In genomic region chr9:20805706-20806105, GRCm38 (mm10) we compare ENCODE assay signal across 32 mouse cellular contexts. TPM values are rescaled to one million over a fixed set of nuclear protein-coding genes. Genes with fewer than 3 reads are reported as not detected.
DNase-seq lines count a peak whose midpoint lies in the region; ATAC-seq and TF ChIP-seq lines count a peak whose summit lies in the region.
"Had no signal": no experiment of that assay in that cellular context is flagged by ENCODE, and none has a peak within 500 bp of the region (broad histone marks: within the 10 kb centered on the region; RNA-seq: fewer than 3 reads in every experiment).

No protein-coding gene starts in this region.

- DNase-seq in gastrocnemius, adult 2 months = no peak
- no peak for DNase-seq in gastrocnemius, postnatal 36 days
- DNase-seq in midbrain, embryonic 11.5 days (ENCODE audit: low spot score, missing footprints) = peak; percentile 60
- peak; percentile 59 for DNase-seq in adrenal gland, postnatal 14 days
- DNase-seq in layer of hippocampus, adult 18-20 months (ENCODE audit: low spot score in 2 of 2) = no peak
- DNase-seq in liver = no peak
- DNase-seq: cerebellum, adult 11 months; cerebellum, adult 2 months; cerebellum, adult 9-11 months; cerebellum, postnatal 25 days; forebrain, postnatal 0 days; kidney, adult 18-20 months had no signal

- H3K4me2 ChIP-seq in midbrain, embryonic 11.5 days = no peak overlapping the region
- no peak overlapping the region for H3K4me2 ChIP-seq in midbrain, embryonic 15.5 days
- H3K4me2 ChIP-seq: embryonic facial prominence, embryonic 12.5 days; embryonic facial prominence, embryonic 15.5 days; heart, embryonic 12.5 days; heart, embryonic 15.5 days; hindbrain, embryonic 14.5 days had no signal

- WGBS in midbrain, embryonic 11.5 days = 75% methylated on average over 5 of the region's 5 CpGs
- 59% methylated on average over 5 of the region's 5 CpGs for WGBS in midbrain, embryonic 15.5 days

- TF ChIP-seq CTCF in gastrocnemius, adult 2 months (IDR thresholded peaks at IDR 0.05) = no peak

- peaks cover 3% of the 10 kb centered on the region; the same call in 1 of the 2 replicates for H3K9me3 ChIP-seq in midbrain, embryonic 11.5 days (ENCODE audit: control insufficient read depth, low read length)
- no peaks in the 10 kb centered on the region for H3K9me3 ChIP-seq in midbrain, embryonic 15.5 days
- H3K9me3 ChIP-seq: embryonic facial prominence, embryonic 12.5 days; embryonic facial prominence, embryonic 15.5 days; heart, embryonic 15.5 days had no signal

- H3K9ac ChIP-seq in midbrain, embryonic 11.5 days (ENCODE audit: low read length) = no peak overlapping the region
- H3K9ac ChIP-seq in midbrain, embryonic 15.5 days = no peak overlapping the region
- H3K9ac ChIP-seq: embryonic facial prominence, embryonic 12.5 days; embryonic facial prominence, embryonic 15.5 days; forebrain, postnatal 0 days; heart, embryonic 12.5 days; heart, embryonic 15.5 days; hindbrain, embryonic 14.5 days had no signal

- no peaks in the 10 kb centered on the region for H3K4me1 ChIP-seq in midbrain, embryonic 11.5 days (ENCODE audit: control insufficient read depth, insufficient read depth, low read length)
- H3K4me1 ChIP-seq in midbrain, embryonic 15.5 days = no peaks in the 10 kb centered on the region
- H3K4me1 ChIP-seq: embryonic facial prominence, embryonic 12.5 days; embryonic facial prominence, embryonic 15.5 days; heart, embryonic 12.5 days; heart, embryonic 15.5 days had no signal

- no peak for ATAC-seq in midbrain, embryonic 11.5 days (ENCODE audit: low FRiP score)
- no peak for ATAC-seq in midbrain, embryonic 15.5 days (replicated peaks)
- ATAC-seq: CD4-positive, CD25-positive, alpha-beta regulatory T cell, adult 4 months; forebrain, embryonic 14.5 days; forebrain, postnatal 0 days; hindbrain, postnatal 0 days; inflammation-experienced regulatory T-cells, adult 6 months; intestine, embryonic 16.5 days had no signal

- H3K27ac ChIP-seq in gastrocnemius, adult 2 months = peak overlapping the region; percentile 80
- no peak overlapping the region for H3K27ac ChIP-seq in midbrain, embryonic 11.5 days (ENCODE audit: low read depth, low read length)
- no peak overlapping the region for H3K27ac ChIP-seq in midbrain, embryonic 15.5 days
- H3K27ac ChIP-seq: embryonic facial prominence, embryonic 12.5 days; embryonic facial prominence, embryonic 15.5 days; heart, embryonic 15.5 days; hindbrain, embryonic 10.5 days; hindbrain, embryonic 14.5 days; hindbrain, postnatal 0 days had no signal

- H3K4me3 ChIP-seq in gastrocnemius, adult 2 months = no peak overlapping the region
- no peak overlapping the region for H3K4me3 ChIP-seq in midbrain, embryonic 11.5 days (ENCODE audit: low read depth, low read length)
- H3K4me3 ChIP-seq in midbrain, embryonic 15.5 days = no peak overlapping the region
- H3K4me3 ChIP-seq: embryonic facial prominence, embryonic 12.5 days; embryonic facial prominence, embryonic 15.5 days; heart, embryonic 12.5 days; heart, embryonic 15.5 days; hindbrain, embryonic 10.5 days had no signal

- no peaks in the 10 kb centered on the region for H3K27me3 ChIP-seq in midbrain, embryonic 11.5 days (ENCODE audit: control insufficient read depth, insufficient read depth, low read length)
- H3K27me3 ChIP-seq in midbrain, embryonic 15.5 days (replicated peaks) = no peaks in the 10 kb centered on the region
- H3K27me3 ChIP-seq: embryonic facial prominence, embryonic 12.5 days; embryonic facial prominence, embryonic 15.5 days had no signal

- H3K36me3 ChIP-seq in midbrain, embryonic 11.5 days (ENCODE audit: control insufficient read depth, insufficient read depth, low read length) = no peaks in the 10 kb centered on the region
- no peaks in the 10 kb centered on the region for H3K36me3 ChIP-seq in midbrain, embryonic 15.5 days (replicated peaks)
- H3K36me3 ChIP-seq: embryonic facial prominence, embryonic 12.5 days; embryonic facial prominence, embryonic 15.5 days; heart, embryonic 12.5 days; heart, embryonic 15.5 days; hindbrain, embryonic 10.5 days had no signal

- intact Hi-C loops in gastrocnemius, adult 2 months (cut with DNase I) = loop anchor here (2.0 kb wide), 1 partner anchor 65 kb away; no protein-coding TSS in a partner anchor
- intact Hi-C loops in gastrocnemius, postnatal 36 days (cut with DNase I) = no loop called here

RNA-seq across cellular contexts. Expression of gene Col5a3, which starts 9.2 kb away (rescaled TPM):
- 10 to 100 TPM; 12.8 to 22.5 TPM for total RNA-seq in gastrocnemius, adult 2 months (2021)
- total RNA-seq in gastrocnemius, postnatal 36 days (2021) = 10 to 100 TPM; 26.1 to 33.6 TPM
- polyA plus RNA-seq in midbrain, embryonic 11.5 days (2014; fragmentation: Nextera tagmentation; extraction: Ambion mirVana) = 0.38 and 0.43 TPM in 2 replicates
- 0.85 and 0.98 TPM in 2 replicates for polyA plus RNA-seq in midbrain, embryonic 15.5 days (2015; fragmentation: Nextera tagmentation; extraction: Ambion mirVana)
- total RNA-seq in adrenal gland, postnatal 14 days (2021) = 114 and 117 TPM in 2 replicates
- total RNA-seq in layer of hippocampus, adult 18-20 months (2021) = 1 to 10 TPM; 1.7 to 2.0 TPM
- polyA plus RNA-seq: CD4-positive, CD25-positive, alpha-beta regulatory T cell, adult 4 months; inflammation-experienced regulatory T-cells, adult 6 months had no signal

RNA-seq across cellular contexts. Expression of gene Rdh8, which starts 12.6 kb away (rescaled TPM):
- under 1 TPM in 1 of 2 experiments, not detected in 1; 0.56 TPM for total RNA-seq in gastrocnemius, adult 2 months (2021)
- total RNA-seq in gastrocnemius, postnatal 36 days (2021) = under 1 TPM; 0.17 to 0.23 TPM
- not detected in 2 replicates for polyA plus RNA-seq in midbrain, embryonic 11.5 days (2014; fragmentation: Nextera tagmentation; extraction: Ambion mirVana)
- polyA plus RNA-seq in midbrain, embryonic 15.5 days (2015; fragmentation: Nextera tagmentation; extraction: Ambion mirVana) = not detected in 2 replicates
- not detected in 2 replicates for total RNA-seq in adrenal gland, postnatal 14 days (2021)
- not detected for total RNA-seq in layer of hippocampus, adult 18-20 months (2021)
- total RNA-seq: common myeloid progenitor, adult 5-6 weeks; forebrain, postnatal 0 days; granulocyte monocyte progenitor cell, adult 5-6 weeks; heart, postnatal 10 days; heart, postnatal 36 days; hindbrain, postnatal 0 days; MEL had no signal
- polyA plus RNA-seq: C2C12; CD4-positive, CD25-positive, alpha-beta regulatory T cell, adult 4 months; cerebellum, adult 2 months; embryonic facial prominence, embryonic 12.5 days; embryonic facial prominence, embryonic 15.5 days; forebrain, embryonic 11.5 days; forebrain, embryonic 14.5 days; forebrain, postnatal 0 days; frontal cortex, adult 2 months; heart, embryonic 12.5 days; heart, embryonic 15.5 days; hindbrain, embryonic 10.5 days; hindbrain, embryonic 14.5 days; hindbrain, postnatal 0 days; inflammation-experienced regulatory T-cells, adult 6 months; intestine, embryonic 16.5 days had no signal

RNA-seq across cellular contexts. Expression of gene Olfm2, which starts 59.6 kb away (rescaled TPM):
- total RNA-seq in gastrocnemius, adult 2 months (2021) = under 1 TPM; 0.20 TPM
- under 1 TPM in 1 of 2 experiments, not detected in 1; 0.13 TPM for total RNA-seq in gastrocnemius, postnatal 36 days (2021)
- polyA plus RNA-seq in midbrain, embryonic 11.5 days (2014; fragmentation: Nextera tagmentation; extraction: Ambion mirVana) = 33.6 and 35.3 TPM in 2 replicates
- 209 and 213 TPM in 2 replicates for polyA plus RNA-seq in midbrain, embryonic 15.5 days (2015; fragmentation: Nextera tagmentation; extraction: Ambion mirVana)
- total RNA-seq in adrenal gland, postnatal 14 days (2021) = 1.6 and 2.4 TPM in 2 replicates
- total RNA-seq in layer of hippocampus, adult 18-20 months (2021) = 10 to 100 TPM; 32.0 to 38.5 TPM
- total RNA-seq: common myeloid progenitor, adult 5-6 weeks; granulocyte monocyte progenitor cell, adult 5-6 weeks had no signal

Comparison
In these comparisons a context has a peak if more than half of its experiments do, and no peak if none do; other contexts are left out.
1. DNase-seq: peak in midbrain, embryonic 11.5 days (single experiment) and adrenal gland, postnatal 14 days (single experiment); none in gastrocnemius, adult 2 months (single experiment), gastrocnemius, postnatal 36 days (0 of 2), layer of hippocampus, adult 18-20 months (0 of 2) and liver (single experiment).
2. RNA of gene Col5a3, which starts 9.2 kb away (total RNA-seq): 114 to 117 TPM in adrenal gland, postnatal 14 days, 26.1 to 33.6 TPM in gastrocnemius, postnatal 36 days and 12.8 to 22.5 TPM in gastrocnemius, adult 2 months; 1.7 to 2.0 TPM in layer of hippocampus, adult 18-20 months; every median in the first group is over 4 times any median in the second.